Mouse (Mus musculus) myocyte (in vitro differentiated cells): ENCODE data around the gene Tjp1. TPM values are rescaled to one million over a fixed set of nuclear protein-coding genes. Genes with fewer than 3 reads are reported as not detected.

Experiments used
- H3K27me3 ChIP-seq: one replicate; pipeline ENCODE4 v1.6.1; 2011; ENCODE audit not compliant: control insufficient read depth, insufficient read depth, insufficient read length
- H3K36me3 ChIP-seq: one replicate; pipeline ENCODE4 v1.6.1; 2011; ENCODE audit not compliant: control insufficient read depth, insufficient read depth
- H3K4me2 ChIP-seq: one replicate; pipeline ENCODE4 v1.6.1; 2011; ENCODE audit warnings: low read depth, control low read depth
- H3K4me3 ChIP-seq: one replicate; pipeline ENCODE4 v1.5.1; 2011; ENCODE audit warnings: mild to moderate bottlenecking, control low read depth, moderate library complexity
- H3K79me2 ChIP-seq: one replicate; pipeline ENCODE4 v1.6.1; 2011; ENCODE audit not compliant: control insufficient read depth, insufficient read depth
- H3ac ChIP-seq: one replicate; pipeline ENCODE4 v1.6.1; 2011; ENCODE audit not compliant: control insufficient read depth, insufficient read length
- CEBPB ChIP-seq: IDR thresholded peaks from 2 replicates; pipeline ENCODE4 v1.6.1; 2011; ENCODE audit warnings: mild to moderate bottlenecking, moderate library complexity; ENCODE audit not compliant: poor library complexity, insufficient read depth, severe bottlenecking
- E2F4 ChIP-seq: IDR thresholded peaks from one replicate; pipeline ENCODE4 v1.6.1; 2011; ENCODE audit warnings: mild to moderate bottlenecking, control low read depth, moderate library complexity; ENCODE audit not compliant: insufficient read depth
- MAX ChIP-seq: IDR thresholded peaks from one replicate; pipeline ENCODE4 v1.6.1; 2011; ENCODE audit warnings: low read depth, mild to moderate bottlenecking, control low read depth
- MYOD1 ChIP-seq, 3 experiments: IDR thresholded peaks; one replicate each; pipeline ENCODE4 v1.6.1; 2011; ENCODE audit warnings: control low read depth in 2 of 3, low read depth in 2 of 3, mild to moderate bottlenecking in 2 of 3, moderate library complexity in 1 of 3; ENCODE audit not compliant: insufficient read length in 2 of 3, control insufficient read depth in 1 of 3
- MYOG ChIP-seq, 3 experiments: IDR thresholded peaks; one replicate each; pipeline ENCODE4 v1.6.1; 2011; ENCODE audit warnings: control low read depth in 2 of 3, low read depth in 2 of 3, mild to moderate bottlenecking in 2 of 3; ENCODE audit not compliant: insufficient read length in 2 of 3, control insufficient read depth in 1 of 3, insufficient read depth in 1 of 3
- POLR2A ChIP-seq: IDR thresholded peaks from one replicate; pipeline ENCODE4 v1.6.1; 2011; ENCODE audit warnings: low read depth, mild to moderate bottlenecking, control low read depth, moderate library complexity; ENCODE audit not compliant: insufficient read length
- POLR2AphosphoS2 ChIP-seq: IDR thresholded peaks from one replicate; pipeline ENCODE4 v1.6.1; 2011; ENCODE audit warnings: low read depth, control low read depth; ENCODE audit not compliant: insufficient read length
- REST ChIP-seq: IDR thresholded peaks from one replicate; pipeline ENCODE4 v1.6.1; 2011; ENCODE audit warnings: mild to moderate bottlenecking, control low read depth, moderate library complexity; ENCODE audit not compliant: insufficient read depth, insufficient read length
- SRF ChIP-seq: IDR thresholded peaks from one replicate; pipeline ENCODE4 v1.6.1; 2011; ENCODE audit warnings: low read depth; ENCODE audit not compliant: control insufficient read depth, insufficient read length
- TCF12 ChIP-seq: IDR thresholded peaks from one replicate; pipeline ENCODE4 v1.6.1; 2011; ENCODE audit warnings: mild to moderate bottlenecking, control low read depth; ENCODE audit not compliant: poor library complexity, insufficient read depth, severe bottlenecking
- TCF3 ChIP-seq: IDR thresholded peaks from one replicate; pipeline ENCODE4 v1.6.1; 2011; ENCODE audit warnings: low read depth, control low read depth; ENCODE audit not compliant: insufficient read length
- USF1 ChIP-seq: IDR thresholded peaks from one replicate; pipeline ENCODE4 v1.6.1; 2011; ENCODE audit warnings: low read depth, mild to moderate bottlenecking, control low read depth, moderate library complexity
- polyA plus RNA-seq: library from polyadenylated mRNA; unstranded; fragments of >200 nt; fragmentation: generic; extraction: Trizol; gene quantifications from one replicate; pipeline ENCODE4 v1.2.1, GENCODE M21; 2012; ENCODE audit warnings: missing spikeins

Gene Tjp1
- polyA plus RNA-seq, 1 experiment, result 24.3 TPM

DNA sequence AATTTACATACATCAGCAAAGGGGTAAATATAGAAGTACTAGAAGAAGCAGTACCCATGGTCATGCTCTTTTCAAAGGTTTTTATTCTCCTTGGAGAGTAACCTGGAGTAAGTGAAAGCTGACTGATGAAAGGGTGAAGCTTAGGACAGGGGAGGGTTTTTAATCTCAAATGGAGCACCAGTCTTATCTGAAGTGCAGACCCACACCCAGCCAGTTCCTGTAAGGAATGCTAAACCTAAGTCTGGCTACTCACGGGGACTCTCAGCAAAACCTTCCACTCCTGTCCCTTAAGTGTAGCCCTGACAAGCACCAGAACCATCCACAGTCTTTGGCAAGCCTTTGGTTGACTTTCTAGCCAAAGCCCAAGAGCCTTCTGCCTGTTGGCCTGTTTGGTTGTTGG is 105.1 kb downstream of the Tjp1 start:
- no peak overlapping the region for H3ac ChIP-seq
- H3K4me2 ChIP-seq, result no peak overlapping the region
- no peaks in the 10 kb centered on the region for H3K36me3 ChIP-seq
- no peak for TF ChIP-seq MYOG (IDR thresholded peaks at IDR 0.05; ENCODE audit: control insufficient read depth in 1 of 3, insufficient read depth in 1 of 3, insufficient read length in 2 of 3, low read depth in 2 of 3)
- TF ChIP-seq POLR2A, result no peak
- no peak for TF ChIP-seq TCF3
- no peak for TF ChIP-seq MYOD1 (IDR thresholded peaks at IDR 0.05; ENCODE audit: control insufficient read depth in 1 of 3, insufficient read length in 2 of 3, low read depth in 2 of 3)
- no peak for TF ChIP-seq MAX
- no peak for TF ChIP-seq TCF12
- TF ChIP-seq USF1, result no peak
- no peak for TF ChIP-seq CEBPB
- TF ChIP-seq E2F4, result no peak
- no peak for TF ChIP-seq SRF
- no peak for TF ChIP-seq POLR2AphosphoS2
- TF ChIP-seq REST, result no peak
- H3K4me3 ChIP-seq, result no peak overlapping the region
- H3K79me2 ChIP-seq, result no peaks in the 10 kb centered on the region
- H3K27me3 ChIP-seq, result no peaks in the 10 kb centered on the region

DNA sequence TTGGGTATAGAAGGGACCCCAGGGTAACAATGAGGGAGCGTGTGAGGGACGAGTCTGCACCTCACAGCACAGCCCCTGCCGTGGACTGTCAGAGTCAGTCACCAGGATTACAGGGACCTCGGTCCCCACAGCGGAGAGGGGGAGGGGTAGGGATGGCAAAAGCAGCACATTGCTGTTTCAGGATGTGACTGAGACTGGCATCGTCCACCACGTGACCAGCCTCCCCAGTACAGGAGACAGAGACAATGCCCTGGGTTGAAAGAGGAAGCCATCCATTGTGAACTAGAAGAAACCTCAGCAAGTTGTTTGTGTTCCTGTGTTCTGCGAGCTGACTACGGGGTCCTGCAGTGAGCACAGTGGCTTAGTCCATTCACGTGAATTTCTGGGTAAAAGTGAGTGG is 106.1 kb downstream of the Tjp1 start:
- TF ChIP-seq USF1 (no peak), POLR2A (no peak), MYOD1 (IDR thresholded peaks at IDR 0.05; ENCODE audit: control insufficient read depth in 1 of 3, insufficient read length in 2 of 3, low read depth in 2 of 3) (no peak), REST (no peak), SRF (no peak), POLR2AphosphoS2 (no peak), MAX (no peak), TCF12 (no peak), TCF3 (no peak), CEBPB (no peak), MYOG (IDR thresholded peaks at IDR 0.05; ENCODE audit: control insufficient read depth in 1 of 3, insufficient read depth in 1 of 3, insufficient read length in 2 of 3, low read depth in 2 of 3) (no peak), E2F4 (no peak)
- Histone ChIP-seq H3K4me3 (no peak overlapping the region), H3K4me2 (no peak overlapping the region), H3K79me2 (no peaks in the 10 kb centered on the region), H3K36me3 (no peaks in the 10 kb centered on the region), H3ac (no peak overlapping the region), H3K27me3 (no peaks in the 10 kb centered on the region)

DNA sequence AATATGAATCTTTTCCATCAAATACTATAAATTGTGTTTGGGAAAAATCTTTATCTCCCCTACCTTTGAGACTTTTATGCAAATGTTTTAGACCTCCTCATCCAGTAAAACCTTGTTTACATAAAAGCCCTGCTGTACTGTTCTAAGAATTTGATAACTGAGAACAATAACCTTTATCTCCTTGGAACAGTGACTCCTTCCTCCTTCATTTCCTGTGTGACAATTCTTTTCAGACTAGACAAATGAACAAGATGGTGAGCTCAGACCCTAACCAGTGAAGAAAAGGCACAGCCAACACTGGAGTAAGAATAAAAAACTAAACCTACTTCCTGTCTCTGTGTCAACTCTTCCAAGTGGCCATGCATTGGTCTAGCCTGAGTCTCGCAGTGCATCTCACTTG is 107.7 kb downstream of the Tjp1 start:
- Histone ChIP-seq H3K27me3 (no peaks in the 10 kb centered on the region), H3K4me2 (no peak overlapping the region), H3K36me3 (no peaks in the 10 kb centered on the region), H3K79me2 (no peaks in the 10 kb centered on the region), H3ac (no peak overlapping the region), H3K4me3 (no peak overlapping the region)
- TF ChIP-seq USF1 (no peak), CEBPB (no peak), TCF12 (no peak), SRF (no peak), MYOD1 (IDR thresholded peaks at IDR 0.05; ENCODE audit: control insufficient read depth in 1 of 3, insufficient read length in 2 of 3, low read depth in 2 of 3) (no peak), POLR2AphosphoS2 (no peak)

DNA sequence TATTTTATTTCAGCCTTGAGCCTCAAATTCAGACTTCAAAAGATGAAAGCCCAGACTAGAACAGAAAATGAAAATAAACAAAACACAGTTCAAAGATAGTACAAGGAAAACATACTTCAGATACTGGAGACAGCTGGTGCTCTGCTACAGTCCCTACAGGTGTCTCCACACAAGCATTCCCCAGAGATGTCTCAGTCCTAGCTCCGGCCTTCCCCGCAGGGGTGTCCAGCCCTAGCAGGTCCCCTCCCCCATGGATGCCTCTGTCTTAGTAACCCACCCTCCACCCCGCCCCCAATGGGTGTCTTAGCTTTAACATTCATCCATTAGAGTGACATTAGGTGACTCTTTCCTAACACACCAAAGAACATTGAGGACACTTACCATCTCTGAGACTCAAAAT is 108.6 kb downstream of the Tjp1 start:
- Histone ChIP-seq H3ac (no peak overlapping the region), H3K27me3 (no peaks in the 10 kb centered on the region), H3K36me3 (no peaks in the 10 kb centered on the region), H3K4me2 (no peak overlapping the region), H3K4me3 (no peak overlapping the region), H3K79me2 (no peaks in the 10 kb centered on the region)
- TF ChIP-seq CEBPB (no peak), SRF (no peak), E2F4 (no peak), REST (no peak), MAX (no peak), TCF3 (no peak), TCF12 (no peak), POLR2AphosphoS2 (no peak), MYOD1 (IDR thresholded peaks at IDR 0.05; ENCODE audit: control insufficient read depth in 1 of 3, insufficient read length in 2 of 3, low read depth in 2 of 3) (peak in 1 of 3 experiments; percentile 53), POLR2A (no peak), MYOG (IDR thresholded peaks at IDR 0.05; ENCODE audit: control insufficient read depth in 1 of 3, insufficient read depth in 1 of 3, insufficient read length in 2 of 3, low read depth in 2 of 3) (peak in 1 of 3 experiments; percentile 72), USF1 (no peak)

DNA sequence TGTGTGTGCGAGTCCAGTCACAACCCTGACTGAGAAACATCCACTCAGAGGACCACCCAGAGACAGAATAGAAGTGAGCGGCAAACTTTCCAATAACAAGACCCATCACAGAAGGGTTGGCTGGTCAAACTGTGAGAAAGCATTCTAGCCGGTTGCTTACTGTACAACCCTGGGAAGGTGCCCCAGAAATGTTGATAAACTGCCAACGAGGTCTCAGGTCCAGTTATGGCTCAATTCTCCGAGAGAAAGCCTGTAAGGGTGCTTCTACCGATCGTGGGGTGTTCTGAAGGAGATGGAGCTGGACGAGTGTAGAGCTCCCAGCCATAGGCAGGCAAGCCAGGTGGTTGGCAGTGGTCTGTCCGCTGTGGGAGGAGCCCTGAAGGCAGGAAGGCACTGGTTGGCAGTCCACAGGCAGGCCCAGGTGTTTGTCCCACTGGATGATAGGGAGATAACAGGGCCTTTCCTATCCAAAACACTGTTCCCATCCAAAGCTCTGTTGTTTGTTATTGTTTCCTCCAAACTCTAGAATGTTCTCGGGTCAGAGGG is 109.1 kb downstream of the Tjp1 start:
- no peaks in the 10 kb centered on the region for H3K27me3 ChIP-seq
- H3K4me3 ChIP-seq, result no peak overlapping the region
- H3K79me2 ChIP-seq, result no peaks in the 10 kb centered on the region
- no peaks in the 10 kb centered on the region for H3K36me3 ChIP-seq
- H3ac ChIP-seq, result no peak overlapping the region
- no peak for TF ChIP-seq POLR2AphosphoS2
- TF ChIP-seq CEBPB, result no peak
- no peak for TF ChIP-seq TCF3
- no peak for TF ChIP-seq MAX
- no peak for TF ChIP-seq E2F4
- no peak for TF ChIP-seq TCF12
- TF ChIP-seq REST, result no peak
- TF ChIP-seq SRF, result no peak
- no peak for TF ChIP-seq MYOG (IDR thresholded peaks at IDR 0.05; ENCODE audit: control insufficient read depth in 1 of 3, insufficient read depth in 1 of 3, insufficient read length in 2 of 3, low read depth in 2 of 3)
- TF ChIP-seq MYOD1 (IDR thresholded peaks at IDR 0.05; ENCODE audit: control insufficient read depth in 1 of 3, insufficient read length in 2 of 3, low read depth in 2 of 3), result no peak
- TF ChIP-seq POLR2A, result no peak
- no peak for TF ChIP-seq USF1
- H3K4me2 ChIP-seq, result no peak overlapping the region
